Mouse (Mus musculus): ENCODE measurements around the gene Tbl1xr1. TPM values are rescaled to one million over a fixed set of nuclear protein-coding genes. Genes with fewer than 3 reads are reported as not detected.

The Tbl1xr1 gene
- polyA plus RNA-seq (2014; fragmentation: Nextera tagmentation; extraction: Ambion mirVana): 28.6 and 30.1 TPM in 2 replicates

DNA sequence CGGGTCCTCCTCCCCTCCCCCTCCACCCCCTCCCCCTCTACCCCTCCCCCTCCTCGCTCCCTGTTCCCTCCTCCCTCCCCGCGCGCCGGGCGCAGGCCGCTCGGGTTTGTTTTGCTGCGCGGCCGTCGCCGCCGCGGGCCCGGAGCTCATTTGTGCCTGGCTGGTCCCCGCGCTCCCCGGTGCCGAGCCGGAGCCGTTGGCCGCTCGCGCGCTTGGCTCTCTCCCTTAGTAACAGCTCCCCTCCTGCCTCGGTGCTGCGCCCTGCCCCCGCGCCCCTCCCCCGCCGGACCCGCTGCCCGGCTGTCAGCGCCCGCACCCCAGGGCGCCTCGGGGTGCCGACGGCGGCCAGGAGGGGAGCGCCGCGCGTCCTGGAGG lies at the start of gene Tbl1xr1:
Gene Tbl1xr1 (plus strand): TSS at position 92 of the 375 bp plus-strand sequence.
- Histone ChIP-seq H3K4me2 (ENCODE audit: low read depth, low read length, severe bottlenecking) (peak within 1 kb of the TSS; percentile 78), H3K36me3 (ENCODE audit: control insufficient read depth, insufficient read depth, low read length) (no peaks in the 10 kb centered on the region), H3K9ac (ENCODE audit: low read length) (peak within 1 kb of the TSS; percentile 91), H3K27me3 (ENCODE audit: control insufficient read depth, insufficient read depth, low read length) (no peaks in the 10 kb centered on the region), H3K4me1 (replicated peaks; ENCODE audit: control insufficient read depth, insufficient read depth, low read length) (peaks cover 7% of the 10 kb centered on the region), H3K9me3 (ENCODE audit: control insufficient read depth, low read length) (no peaks in the 10 kb centered on the region), H3K4me3 (ENCODE audit: low read depth, low read length) (peak within 1 kb of the TSS; percentile 90), H3K27ac (ENCODE audit: low read depth, low read length) (peak within 1 kb of the TSS; percentile 96)
- WGBS: under 1% methylated on average over 20 of the region's 46 CpGs
- peak; percentile 92 for ATAC-seq (replicated peaks; ENCODE audit: low FRiP score)
- no peak for DNase-seq (ENCODE audit: low spot score)

DNA sequence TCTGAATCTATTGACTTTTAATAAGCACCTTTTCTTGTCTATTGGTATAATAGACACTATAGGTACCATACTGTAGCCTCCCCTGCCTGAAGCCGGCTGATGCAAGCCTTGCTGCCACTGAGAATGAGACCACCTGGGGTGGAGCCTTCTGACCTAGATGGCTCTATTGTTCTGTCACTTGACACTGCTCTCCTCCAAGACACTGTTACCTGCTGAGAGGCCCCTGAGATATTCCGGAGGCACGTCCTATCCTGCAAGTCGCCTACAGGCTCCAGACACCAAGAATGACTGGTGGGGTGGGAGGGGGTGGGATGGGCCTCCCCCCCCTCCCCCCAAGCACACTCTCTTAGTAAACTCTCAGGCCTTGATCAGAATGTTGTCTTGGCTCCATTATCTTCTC lies 38.4 kb upstream of the Tbl1xr1 start:
- 21% methylated on average over 4 of the region's 4 CpGs for WGBS
- no peak for DNase-seq (ENCODE audit: low spot score)
- Histone ChIP-seq H3K9me3 (ENCODE audit: control insufficient read depth, low read length) (no peaks in the 10 kb centered on the region), H3K9ac (ENCODE audit: low read length) (no peak overlapping the region), H3K27me3 (ENCODE audit: control insufficient read depth, insufficient read depth, low read length) (no peaks in the 10 kb centered on the region), H3K4me2 (ENCODE audit: low read depth, low read length, severe bottlenecking) (no peak overlapping the region), H3K27ac (ENCODE audit: low read depth, low read length) (no peak overlapping the region), H3K4me3 (ENCODE audit: low read depth, low read length) (no peak overlapping the region), H3K36me3 (ENCODE audit: control insufficient read depth, insufficient read depth, low read length) (no peaks in the 10 kb centered on the region), H3K4me1 (replicated peaks; ENCODE audit: control insufficient read depth, insufficient read depth, low read length) (no peaks in the 10 kb centered on the region)
- no peak for ATAC-seq (replicated peaks; ENCODE audit: low FRiP score)

DNA sequence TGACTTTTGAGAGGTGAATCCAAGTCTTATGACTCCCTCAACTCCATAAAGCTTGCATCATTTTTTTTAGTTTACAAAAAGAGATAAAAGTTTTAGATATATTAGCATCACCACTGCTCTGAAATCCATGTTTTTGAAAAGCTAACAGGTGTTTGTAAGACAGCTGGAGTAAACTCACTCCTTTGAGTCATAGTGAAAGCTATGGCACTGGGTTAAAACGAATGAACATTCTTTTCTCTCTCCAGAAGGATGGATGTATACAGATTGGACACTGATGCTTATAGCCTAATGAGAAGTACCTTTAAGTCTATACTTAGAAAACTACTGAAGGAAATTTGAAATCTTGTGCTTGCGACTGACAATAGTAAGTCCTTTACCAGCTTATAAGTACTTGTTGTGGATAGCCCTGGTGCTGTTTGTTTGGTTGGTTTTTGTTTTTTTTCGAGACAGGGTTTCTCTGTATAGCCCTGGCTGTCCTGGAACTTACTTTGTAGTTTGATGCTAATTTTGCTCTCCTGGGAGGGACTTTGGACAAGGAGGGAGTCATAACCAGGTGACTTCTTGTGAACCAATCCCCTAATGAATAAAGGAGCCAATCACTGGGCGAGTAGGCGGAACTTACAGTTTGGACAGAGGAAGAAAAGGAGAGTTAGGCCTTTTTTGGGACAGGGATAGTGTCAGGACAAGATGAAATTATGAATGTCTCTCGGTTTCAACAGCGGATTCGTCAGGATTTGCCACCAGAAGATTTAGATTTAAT lies 37.2 kb upstream of the Tbl1xr1 start:
- Histone ChIP-seq H3K27me3 (ENCODE audit: control insufficient read depth, insufficient read depth, low read length) (no peaks in the 10 kb centered on the region), H3K4me2 (ENCODE audit: low read depth, low read length, severe bottlenecking) (no peak overlapping the region), H3K4me1 (replicated peaks; ENCODE audit: control insufficient read depth, insufficient read depth, low read length) (no peaks in the 10 kb centered on the region), H3K9me3 (ENCODE audit: control insufficient read depth, low read length) (no peaks in the 10 kb centered on the region), H3K4me3 (ENCODE audit: low read depth, low read length) (no peak overlapping the region), H3K27ac (ENCODE audit: low read depth, low read length) (no peak overlapping the region), H3K9ac (ENCODE audit: low read length) (no peak overlapping the region), H3K36me3 (ENCODE audit: control insufficient read depth, insufficient read depth, low read length) (no peaks in the 10 kb centered on the region)
- 92% methylated on average over 8 of the region's 8 CpGs for WGBS
- DNase-seq (ENCODE audit: low spot score) (no peak), ATAC-seq (replicated peaks; ENCODE audit: low FRiP score) (no peak)

DNA sequence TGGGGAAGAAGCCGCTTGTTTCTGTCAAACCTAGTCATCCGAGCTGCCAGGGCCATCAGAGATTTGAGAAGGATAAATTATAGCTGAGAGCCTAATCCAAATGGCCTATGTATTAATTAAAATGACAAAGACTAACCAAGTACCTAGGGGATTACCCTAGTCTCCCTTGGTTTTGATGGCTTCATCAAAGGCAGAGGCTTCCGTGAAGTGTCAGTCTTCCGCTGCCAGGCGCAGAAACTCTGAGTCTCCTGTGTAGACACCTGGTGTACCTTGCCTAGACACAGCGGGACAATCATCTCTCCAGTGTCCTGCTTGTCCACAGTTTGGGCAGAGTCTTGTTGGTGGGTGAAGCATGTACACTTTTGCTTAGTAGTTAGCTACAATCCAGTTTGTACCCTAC lies 35.8 kb upstream of the Tbl1xr1 start:
- 79% methylated on average over 6 of the region's 6 CpGs for WGBS
- Histone ChIP-seq H3K27me3 (ENCODE audit: control insufficient read depth, insufficient read depth, low read length) (no peaks in the 10 kb centered on the region), H3K27ac (ENCODE audit: low read depth, low read length) (no peak overlapping the region), H3K4me2 (ENCODE audit: low read depth, low read length, severe bottlenecking) (no peak overlapping the region), H3K4me3 (ENCODE audit: low read depth, low read length) (no peak overlapping the region), H3K36me3 (ENCODE audit: control insufficient read depth, insufficient read depth, low read length) (no peaks in the 10 kb centered on the region), H3K4me1 (replicated peaks; ENCODE audit: control insufficient read depth, insufficient read depth, low read length) (no peaks in the 10 kb centered on the region), H3K9me3 (ENCODE audit: control insufficient read depth, low read length) (no peaks in the 10 kb centered on the region), H3K9ac (ENCODE audit: low read length) (no peak overlapping the region)
- no peak for ATAC-seq (replicated peaks; ENCODE audit: low FRiP score)
- no peak for DNase-seq (ENCODE audit: low spot score)

DNA sequence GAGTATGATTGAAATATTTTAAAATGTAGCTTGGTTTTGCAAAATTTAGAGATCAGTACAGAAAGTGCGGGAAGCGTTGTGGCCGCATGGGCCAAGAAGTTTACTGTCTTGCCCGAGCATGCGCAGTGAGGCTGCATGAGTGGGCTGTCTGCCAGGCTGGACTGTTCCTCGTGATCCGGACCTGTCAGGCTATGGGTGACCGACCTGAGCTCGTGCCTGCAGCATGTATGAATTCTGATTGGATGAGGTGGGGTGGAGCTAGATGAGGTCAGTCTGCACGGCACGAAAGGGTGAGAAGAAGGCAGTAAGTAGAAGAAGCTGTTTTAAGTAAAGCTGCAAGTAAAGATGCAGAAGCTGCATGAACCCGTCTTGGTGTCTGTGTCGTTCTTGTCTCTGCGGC lies 29.2 kb upstream of the Tbl1xr1 start:
- H3K27ac ChIP-seq (ENCODE audit: low read depth, low read length): no peak overlapping the region
- H3K4me3 ChIP-seq (ENCODE audit: low read depth, low read length): no peak overlapping the region
- 92% methylated on average over 14 of the region's 14 CpGs for WGBS
- H3K9ac ChIP-seq (ENCODE audit: low read length): no peak overlapping the region
- H3K4me1 ChIP-seq (replicated peaks; ENCODE audit: control insufficient read depth, insufficient read depth, low read length): no peaks in the 10 kb centered on the region
- DNase-seq (ENCODE audit: low spot score) (no peak), ATAC-seq (replicated peaks; ENCODE audit: low FRiP score) (no peak)
- H3K27me3 ChIP-seq (ENCODE audit: control insufficient read depth, insufficient read depth, low read length): no peaks in the 10 kb centered on the region
- no peaks in the 10 kb centered on the region for H3K36me3 ChIP-seq (ENCODE audit: control insufficient read depth, insufficient read depth, low read length)
- H3K9me3 ChIP-seq (ENCODE audit: control insufficient read depth, low read length): no peaks in the 10 kb centered on the region
- H3K4me2 ChIP-seq (ENCODE audit: low read depth, low read length, severe bottlenecking): no peak overlapping the region

DNA sequence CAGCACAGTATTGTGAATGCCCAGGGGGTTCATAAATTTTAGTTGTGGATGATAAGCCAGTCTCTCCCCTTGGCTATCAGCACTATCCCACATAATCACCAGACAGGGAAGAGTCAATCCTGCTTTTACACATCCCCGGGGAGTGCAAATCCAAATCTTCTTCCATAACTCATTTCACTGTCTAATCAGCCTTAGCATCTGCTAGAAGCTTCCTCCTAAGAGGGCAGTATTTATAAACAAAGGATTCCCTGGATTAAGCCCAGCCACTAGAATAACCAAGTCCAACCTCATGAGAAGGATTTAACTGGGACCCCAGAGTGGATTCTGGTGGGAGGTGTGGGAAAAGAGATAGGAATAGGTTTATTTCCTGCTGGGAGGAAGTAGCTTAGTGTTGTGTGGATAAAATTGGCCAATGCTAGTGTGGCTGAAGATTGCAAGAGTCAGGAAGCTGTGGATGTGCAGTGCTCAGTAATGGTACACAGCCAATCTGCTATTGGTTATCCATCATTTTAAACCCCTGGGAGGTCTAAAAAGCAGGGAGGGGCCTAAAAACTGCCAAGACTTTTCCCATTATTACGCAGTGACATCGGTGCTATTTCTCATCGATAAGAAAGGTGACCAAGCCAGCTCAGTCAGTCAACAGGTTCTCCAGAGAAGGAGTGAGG lies 19.7 kb upstream of the Tbl1xr1 start:
- DNase-seq (ENCODE audit: low spot score) (no peak), ATAC-seq (replicated peaks; ENCODE audit: low FRiP score) (no peak)

DNA sequence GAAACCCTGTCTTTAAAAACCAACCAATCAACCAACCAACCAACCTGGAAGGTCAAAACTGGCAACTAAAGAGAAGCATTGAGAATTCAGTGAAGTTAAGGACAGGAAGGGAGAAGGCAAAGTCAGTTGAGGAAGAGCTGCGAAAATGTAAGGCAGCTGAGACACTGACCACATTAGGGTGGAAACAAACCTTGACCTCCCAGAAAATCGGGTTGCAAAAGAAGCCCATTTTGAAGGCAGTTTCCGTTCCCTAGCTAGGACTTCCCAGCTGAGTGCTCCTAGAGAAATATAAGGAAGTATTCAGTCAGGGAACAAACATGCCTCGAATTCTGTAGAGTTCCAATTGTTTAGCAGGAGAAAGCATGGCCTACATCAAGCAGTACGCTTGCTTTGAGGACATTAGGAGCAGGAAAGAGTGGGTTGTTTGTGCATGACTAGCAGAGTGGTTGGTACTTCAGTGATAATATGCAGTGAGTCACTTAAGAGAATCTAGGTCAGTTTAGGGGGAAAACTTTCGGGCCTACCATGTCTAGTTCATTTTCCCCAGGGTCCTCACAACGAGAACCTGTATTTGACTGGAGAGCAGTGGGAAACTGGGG lies 18.1 kb upstream of the Tbl1xr1 start:
- H3K4me2 ChIP-seq (ENCODE audit: low read depth, low read length, severe bottlenecking): no peak overlapping the region
- H3K4me1 ChIP-seq (replicated peaks; ENCODE audit: control insufficient read depth, insufficient read depth, low read length): no peaks in the 10 kb centered on the region
- no peaks in the 10 kb centered on the region for H3K9me3 ChIP-seq (ENCODE audit: control insufficient read depth, low read length)
- no peaks in the 10 kb centered on the region for H3K36me3 ChIP-seq (ENCODE audit: control insufficient read depth, insufficient read depth, low read length)
- H3K27ac ChIP-seq (ENCODE audit: low read depth, low read length): no peak overlapping the region
- H3K4me3 ChIP-seq (ENCODE audit: low read depth, low read length): no peak overlapping the region
- DNase-seq (ENCODE audit: low spot score) (no peak), ATAC-seq (replicated peaks; ENCODE audit: low FRiP score) (no peak)
- no peaks in the 10 kb centered on the region for H3K27me3 ChIP-seq (ENCODE audit: control insufficient read depth, insufficient read depth, low read length)
- H3K9ac ChIP-seq (ENCODE audit: low read length): no peak overlapping the region
- 91% methylated on average over 7 of the region's 7 CpGs for WGBS

More for the DNA sequence above, 19.7 kb upstream of the Tbl1xr1 start:
- no peak overlapping the region for H3K4me3 ChIP-seq (ENCODE audit: low read depth, low read length)
- no peaks in the 10 kb centered on the region for H3K9me3 ChIP-seq (ENCODE audit: control insufficient read depth, low read length)
- H3K27ac ChIP-seq (ENCODE audit: low read depth, low read length): no peak overlapping the region
- H3K4me1 ChIP-seq (replicated peaks; ENCODE audit: control insufficient read depth, insufficient read depth, low read length): no peaks in the 10 kb centered on the region
- no peaks in the 10 kb centered on the region for H3K27me3 ChIP-seq (ENCODE audit: control insufficient read depth, insufficient read depth, low read length)
- H3K36me3 ChIP-seq (ENCODE audit: control insufficient read depth, insufficient read depth, low read length): no peaks in the 10 kb centered on the region
- no peak overlapping the region for H3K4me2 ChIP-seq (ENCODE audit: low read depth, low read length, severe bottlenecking)
- 94% methylated on average over 4 of the region's 4 CpGs for WGBS
- no peak overlapping the region for H3K9ac ChIP-seq (ENCODE audit: low read length)

DNA sequence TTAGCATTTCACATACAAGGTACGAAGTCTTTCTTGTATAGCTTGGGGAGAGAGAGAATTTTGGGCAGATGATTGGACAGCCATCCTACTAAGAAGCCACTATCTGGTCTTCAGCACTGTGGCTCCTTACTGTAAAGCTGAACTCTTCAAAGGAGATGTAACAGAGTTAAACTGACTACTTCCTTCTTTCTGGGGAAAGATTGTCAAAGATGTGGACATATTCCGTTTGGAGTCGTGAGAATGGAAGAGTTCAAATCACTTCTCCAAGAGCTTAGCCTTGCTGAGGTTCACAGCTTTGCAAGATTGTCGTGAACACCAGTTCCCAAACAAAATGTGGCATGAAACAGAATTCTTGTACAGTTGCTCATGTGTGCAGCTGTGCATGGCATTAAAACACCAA lies 15.3 kb upstream of the Tbl1xr1 start:
- Histone ChIP-seq H3K27me3 (ENCODE audit: control insufficient read depth, insufficient read depth, low read length) (no peaks in the 10 kb centered on the region), H3K9me3 (ENCODE audit: control insufficient read depth, low read length) (no peaks in the 10 kb centered on the region), H3K4me1 (replicated peaks; ENCODE audit: control insufficient read depth, insufficient read depth, low read length) (no peaks in the 10 kb centered on the region), H3K4me3 (ENCODE audit: low read depth, low read length) (no peak overlapping the region), H3K27ac (ENCODE audit: low read depth, low read length) (no peak overlapping the region), H3K36me3 (ENCODE audit: control insufficient read depth, insufficient read depth, low read length) (no peaks in the 10 kb centered on the region), H3K4me2 (ENCODE audit: low read depth, low read length, severe bottlenecking) (no peak overlapping the region), H3K9ac (ENCODE audit: low read length) (no peak overlapping the region)
- ATAC-seq (replicated peaks; ENCODE audit: low FRiP score) (no peak), DNase-seq (ENCODE audit: low spot score) (no peak)
- WGBS: 94% methylated on average over 4 of the region's 4 CpGs
